Mouse (Mus musculus): ENCODE measurements at regions not wholly inside any gene's neighbourhood (a gene's known extent, or its start where the extent isn't known, plus 50 kb on each side); places are given as distances from the start of the nearest gene placed in this dataset.

GRCm38 (mm10) chrX:10770575-10770974, 55.8 kb downstream of the Mid1ip1 start:
- H3K36me3 ChIP-seq: no peaks in the 10 kb centered on the region
- H3K4me3 ChIP-seq: no peak overlapping the region
- H3K9me3 ChIP-seq: no peaks in the 10 kb centered on the region
- no peaks in the 10 kb centered on the region for H3K4me1 ChIP-seq
- no peak overlapping the region for H3K27ac ChIP-seq
- H3K4me2 ChIP-seq (replicated peaks): no peak overlapping the region
- WGBS: 59% methylated on average over 4 of the region's 4 CpGs
- ATAC-seq (ENCODE audit: insufficient number of reproducible peaks, insufficient read depth, low FRiP score, low TSS enrichment): no peak
- no peak overlapping the region for H3K9ac ChIP-seq
- no peaks in the 10 kb centered on the region; the same call in 1 of the 2 replicates for H3K27me3 ChIP-seq

GRCm38 (mm10) chrX:10775714-10776515, 61.1 kb downstream of the Mid1ip1 start:
- Histone ChIP-seq H3K9me3 (no peaks in the 10 kb centered on the region), H3K4me1 (no peaks in the 10 kb centered on the region), H3K27me3 (0 out of 2 replicates have a peak, but pooled peaks cover 2% of the 10 kb centered on the region), H3K27ac (no peak overlapping the region), H3K4me2 (replicated peaks) (no peak overlapping the region), H3K9ac (no peak overlapping the region), H3K4me3 (no peak overlapping the region), H3K36me3 (no peaks in the 10 kb centered on the region)
- WGBS: 49% methylated on average over 8 of the region's 8 CpGs
- no peak for ATAC-seq (ENCODE audit: insufficient number of reproducible peaks, insufficient read depth, low FRiP score, low TSS enrichment)

GRCm38 (mm10) chrX:10776516-10776818, 61.7 kb downstream of the Mid1ip1 start:
- H3K4me3 ChIP-seq: no peak overlapping the region
- H3K27me3 ChIP-seq: 0 out of 2 replicates have a peak, but pooled peaks cover 2% of the 10 kb centered on the region
- H3K9ac ChIP-seq: no peak overlapping the region
- H3K36me3 ChIP-seq: no peaks in the 10 kb centered on the region
- 47% methylated on average over 7 of the region's 7 CpGs for WGBS
- H3K4me1 ChIP-seq: no peaks in the 10 kb centered on the region
- ATAC-seq (ENCODE audit: insufficient number of reproducible peaks, insufficient read depth, low FRiP score, low TSS enrichment): no peak
- no peak overlapping the region for H3K27ac ChIP-seq
- no peak overlapping the region for H3K4me2 ChIP-seq (replicated peaks)
- H3K9me3 ChIP-seq: no peaks in the 10 kb centered on the region

GRCm38 (mm10) chrX:10778014-10778413, 63.2 kb downstream of the Mid1ip1 start:
- no peak overlapping the region for H3K4me2 ChIP-seq (replicated peaks)
- 78% methylated on average over 2 of the region's 2 CpGs for WGBS
- no peaks in the 10 kb centered on the region for H3K9me3 ChIP-seq
- no peaks in the 10 kb centered on the region for H3K36me3 ChIP-seq
- no peak for ATAC-seq (ENCODE audit: insufficient number of reproducible peaks, insufficient read depth, low FRiP score, low TSS enrichment)
- H3K27me3 ChIP-seq: 0 out of 2 replicates have a peak, but pooled peaks cover 2% of the 10 kb centered on the region
- H3K9ac ChIP-seq: no peak overlapping the region
- H3K4me3 ChIP-seq: no peak overlapping the region
- H3K4me1 ChIP-seq: no peaks in the 10 kb centered on the region
- H3K27ac ChIP-seq: no peak overlapping the region

GRCm38 (mm10) chrX:10786359-10786758, 71.5 kb downstream of the Mid1ip1 start:
- no peak for ATAC-seq (ENCODE audit: insufficient number of reproducible peaks, insufficient read depth, low FRiP score, low TSS enrichment)
- 78% methylated on average over 3 of the region's 3 CpGs for WGBS
- no peaks in the 10 kb centered on the region for H3K27me3 ChIP-seq
- no peak overlapping the region for H3K27ac ChIP-seq
- H3K9me3 ChIP-seq: no peaks in the 10 kb centered on the region
- no peak overlapping the region for H3K4me3 ChIP-seq
- no peaks in the 10 kb centered on the region for H3K4me1 ChIP-seq
- no peak overlapping the region for H3K9ac ChIP-seq
- no peak overlapping the region for H3K4me2 ChIP-seq (replicated peaks)
- H3K36me3 ChIP-seq: no peaks in the 10 kb centered on the region

GRCm38 (mm10) chrX:10787057-10787456, 72.2 kb downstream of the Mid1ip1 start:
- no peak overlapping the region for H3K9ac ChIP-seq
- no peak for ATAC-seq (ENCODE audit: insufficient number of reproducible peaks, insufficient read depth, low FRiP score, low TSS enrichment)
- WGBS: 79% methylated on average over 2 of the region's 2 CpGs
- no peaks in the 10 kb centered on the region for H3K36me3 ChIP-seq
- no peaks in the 10 kb centered on the region for H3K27me3 ChIP-seq
- H3K9me3 ChIP-seq: no peaks in the 10 kb centered on the region
- H3K4me2 ChIP-seq (replicated peaks): no peak overlapping the region
- H3K4me1 ChIP-seq: no peaks in the 10 kb centered on the region
- no peak overlapping the region for H3K27ac ChIP-seq
- no peak overlapping the region for H3K4me3 ChIP-seq

GRCm38 (mm10) chrX:10820313-10820920, 105.6 kb downstream of the Mid1ip1 start:
- 75% methylated on average over 7 of the region's 7 CpGs for WGBS
- Histone ChIP-seq H3K27me3 (no peaks in the 10 kb centered on the region), H3K27ac (no peak overlapping the region), H3K4me2 (replicated peaks) (no peak overlapping the region), H3K36me3 (no peaks in the 10 kb centered on the region), H3K9ac (no peak overlapping the region), H3K9me3 (no peaks in the 10 kb centered on the region), H3K4me1 (no peaks in the 10 kb centered on the region), H3K4me3 (no peak overlapping the region)
- ATAC-seq (ENCODE audit: insufficient number of reproducible peaks, insufficient read depth, low FRiP score, low TSS enrichment): no peak

- no peak for ATAC-seq (ENCODE audit: insufficient number of reproducible peaks, insufficient read depth, low FRiP score, low TSS enrichment)
- WGBS: 61% methylated on average over 1 of the region's 1 CpGs
- H3K4me1 ChIP-seq: no peaks in the 10 kb centered on the region
- no peaks in the 10 kb centered on the region for H3K9me3 ChIP-seq
- H3K27ac ChIP-seq: no peak overlapping the region
- H3K4me3 ChIP-seq: no peak overlapping the region
- no peaks in the 10 kb centered on the region for H3K36me3 ChIP-seq
- no peaks in the 10 kb centered on the region for H3K27me3 ChIP-seq
- no peak overlapping the region for H3K4me2 ChIP-seq (replicated peaks)
- no peak overlapping the region for H3K9ac ChIP-seq
Measured at GRCm38 (mm10) chrX:10833681-10834080, 118.9 kb downstream of the Mid1ip1 start.

GRCm38 (mm10) chrX:10857089-10857488, 142.3 kb downstream of the Mid1ip1 start:
- ATAC-seq (ENCODE audit: insufficient number of reproducible peaks, insufficient read depth, low FRiP score, low TSS enrichment): no peak
- H3K27ac ChIP-seq: no peak overlapping the region
- H3K27me3 ChIP-seq: no peaks in the 10 kb centered on the region
- H3K9me3 ChIP-seq: no peaks in the 10 kb centered on the region
- H3K4me2 ChIP-seq (replicated peaks): no peak overlapping the region
- H3K36me3 ChIP-seq: no peaks in the 10 kb centered on the region
- no peak overlapping the region for H3K4me3 ChIP-seq
- 76% methylated on average over 6 of the region's 6 CpGs for WGBS
- no peaks in the 10 kb centered on the region for H3K4me1 ChIP-seq
- H3K9ac ChIP-seq: no peak overlapping the region

GRCm38 (mm10) chrX:10857668-10858067, 142.9 kb downstream of the Mid1ip1 start:
- no peak overlapping the region for H3K27ac ChIP-seq
- no peak overlapping the region for H3K4me3 ChIP-seq
- no peaks in the 10 kb centered on the region for H3K4me1 ChIP-seq
- H3K9me3 ChIP-seq: no peaks in the 10 kb centered on the region
- WGBS: 57% methylated on average over 3 of the region's 3 CpGs
- H3K36me3 ChIP-seq: no peaks in the 10 kb centered on the region
- no peak overlapping the region for H3K4me2 ChIP-seq (replicated peaks)
- no peak overlapping the region for H3K9ac ChIP-seq
- no peaks in the 10 kb centered on the region for H3K27me3 ChIP-seq
- no peak for ATAC-seq (ENCODE audit: insufficient number of reproducible peaks, insufficient read depth, low FRiP score, low TSS enrichment)

GRCm38 (mm10) chrX:10871613-10872012, 156.8 kb downstream of the Mid1ip1 start:
- no peak for ATAC-seq (ENCODE audit: insufficient number of reproducible peaks, insufficient read depth, low FRiP score, low TSS enrichment)
- WGBS: 76% methylated on average over 4 of the region's 4 CpGs
- Histone ChIP-seq H3K4me2 (replicated peaks) (no peak overlapping the region), H3K36me3 (no peaks in the 10 kb centered on the region), H3K27ac (no peak overlapping the region), H3K4me3 (no peak overlapping the region), H3K27me3 (no peaks in the 10 kb centered on the region), H3K9ac (no peak overlapping the region), H3K4me1 (no peaks in the 10 kb centered on the region), H3K9me3 (no peaks in the 10 kb centered on the region)

GRCm38 (mm10) chrX:10877856-10878255, 163.0 kb downstream of the Mid1ip1 start:
- no peaks in the 10 kb centered on the region for H3K9me3 ChIP-seq
- no peak overlapping the region for H3K4me2 ChIP-seq (replicated peaks)

More at GRCm38 (mm10) chrX:10877856-10878255, 163.0 kb downstream of the Mid1ip1 start:
- peak; percentile 35; the same call in 1 of the 2 replicates for ATAC-seq (ENCODE audit: insufficient number of reproducible peaks, insufficient read depth, low FRiP score, low TSS enrichment)
- Histone ChIP-seq H3K4me3 (no peak overlapping the region), H3K4me1 (no peaks in the 10 kb centered on the region), H3K36me3 (no peaks in the 10 kb centered on the region), H3K27me3 (no peaks in the 10 kb centered on the region), H3K9ac (no peak overlapping the region), H3K27ac (no peak overlapping the region)
- WGBS: 46% methylated on average over 5 of the region's 5 CpGs

Measured in embryonic facial prominence, embryonic 12.5 days (tissue).